Mouse (Mus musculus) embryonic facial prominence, embryonic 14.5 days (tissue): ENCODE data around the gene Myog. TPM values are rescaled to one million over a fixed set of nuclear protein-coding genes. Genes with fewer than 3 reads are reported as not detected.

Source experiments
- ATAC-seq: fragments of 200-750 bp; cut with Nextera tagmentation; 2 replicates; pipeline ENCODE4 v1.8.0; 2017; ENCODE audit warnings: low read depth, moderate number of reproducible peaks, moderate TSS enrichment
- DNase-seq: peaks from one replicate; pipeline ENCODE4 v3.0.0-alpha.2; 2015; ENCODE audit warnings: low spot score
- H3K27ac ChIP-seq: fragments of 300-500 bp; sonication (generic); replicated peaks from 2 replicates; pipeline ENCODE4 v1.5.1; 2014; ENCODE audit warnings: low read depth, mild to moderate bottlenecking, low read length, moderate library complexity
- H3K27me3 ChIP-seq: fragments of 300-500 bp; sonication (generic); replicated peaks from 2 replicates; pipeline ENCODE4 v1.6.1; 2014; ENCODE audit warnings: low read length; ENCODE audit not compliant: control insufficient read depth, insufficient read depth
- H3K36me3 ChIP-seq: fragments of 300-500 bp; sonication (generic); 2 replicates; pipeline ENCODE4 v1.6.1; 2014; ENCODE audit warnings: low read length, mixed read lengths; ENCODE audit not compliant: control insufficient read depth, insufficient read depth
- H3K4me1 ChIP-seq: fragments of 300-500 bp; sonication (generic); 2 replicates; pipeline ENCODE4 v1.6.1; 2014; ENCODE audit warnings: antibody characterized with exemption, low read length; ENCODE audit not compliant: control insufficient read depth, insufficient read depth
- H3K4me2 ChIP-seq: fragments of 300-500 bp; sonication (generic); 2 replicates; pipeline ENCODE4 v1.6.1; 2014; ENCODE audit warnings: low read depth, mild to moderate bottlenecking, low read length, moderate library complexity, mixed read lengths
- H3K4me3 ChIP-seq: fragments of 300-500 bp; sonication (generic); 2 replicates; pipeline ENCODE4 v1.5.1; 2014; ENCODE audit warnings: low read depth, mild to moderate bottlenecking, low read length
- H3K9ac ChIP-seq: fragments of 300-500 bp; sonication (generic); 2 replicates; pipeline ENCODE4 v1.6.1; 2014; ENCODE audit warnings: low read depth, mild to moderate bottlenecking, low read length, moderate library complexity, mixed read lengths
- H3K9me3 ChIP-seq: fragments of 300-500 bp; sonication (generic); 2 replicates; pipeline ENCODE4 v1.6.1; 2016; ENCODE audit warnings: low read length; ENCODE audit not compliant: control insufficient read depth
- WGBS: fragments of 180-500 bp; shearing (Covaris S2); extraction: QIAGEN DNeasy Blood & Tissue Kit; methylation state at CpG from one replicate; pipeline ENCODE4 v1.1.7; 2014; 5-methylcytosine and 5-hydroxymethylcytosine counted together
- polyA plus RNA-seq: library from polyadenylated mRNA; unstranded; fragments of >200 nt; fragmentation: Nextera tagmentation; extraction: Ambion mirVana; gene quantifications from 2 replicates; pipeline ENCODE4 v1.2.1, GENCODE M21; 2014

The Myog gene
- polyA plus RNA-seq, 1 experiment from 2014 or later, result 223 TPM

DNA sequence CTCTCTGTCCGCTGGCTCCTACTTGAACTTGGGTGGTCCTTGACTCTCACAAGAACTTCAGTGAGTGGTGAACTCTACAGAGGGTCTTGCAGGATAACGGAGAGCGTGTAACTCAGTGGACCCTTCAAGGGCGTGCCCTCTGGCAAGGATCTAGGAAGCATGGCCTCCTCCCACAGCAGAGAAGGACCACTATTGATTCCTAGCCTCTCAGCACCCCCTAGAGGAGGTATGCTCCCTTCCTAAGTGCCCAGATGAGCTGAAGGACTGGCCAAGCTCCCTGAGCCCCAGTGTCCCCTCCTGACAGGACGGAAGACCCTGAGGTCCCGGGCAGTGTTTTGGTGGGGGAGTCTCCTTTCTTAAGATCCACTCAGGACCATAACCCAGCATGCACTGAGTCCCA lies 32.8 kb downstream of the Myog start:
- DNase-seq (no peak), ATAC-seq (no peak)
- H3K27ac ChIP-seq, result no peak overlapping the region
- no peaks in the 10 kb centered on the region for H3K27me3 ChIP-seq
- H3K36me3 ChIP-seq, result no peaks in the 10 kb centered on the region
- WGBS, result 87% methylated on average over 6 of the region's 6 CpGs
- H3K4me1 ChIP-seq, result no peaks in the 10 kb centered on the region
- no peak overlapping the region for H3K4me3 ChIP-seq
- H3K9me3 ChIP-seq, result no peaks in the 10 kb centered on the region
- H3K4me2 ChIP-seq, result no peak overlapping the region
- no peak overlapping the region for H3K9ac ChIP-seq

DNA sequence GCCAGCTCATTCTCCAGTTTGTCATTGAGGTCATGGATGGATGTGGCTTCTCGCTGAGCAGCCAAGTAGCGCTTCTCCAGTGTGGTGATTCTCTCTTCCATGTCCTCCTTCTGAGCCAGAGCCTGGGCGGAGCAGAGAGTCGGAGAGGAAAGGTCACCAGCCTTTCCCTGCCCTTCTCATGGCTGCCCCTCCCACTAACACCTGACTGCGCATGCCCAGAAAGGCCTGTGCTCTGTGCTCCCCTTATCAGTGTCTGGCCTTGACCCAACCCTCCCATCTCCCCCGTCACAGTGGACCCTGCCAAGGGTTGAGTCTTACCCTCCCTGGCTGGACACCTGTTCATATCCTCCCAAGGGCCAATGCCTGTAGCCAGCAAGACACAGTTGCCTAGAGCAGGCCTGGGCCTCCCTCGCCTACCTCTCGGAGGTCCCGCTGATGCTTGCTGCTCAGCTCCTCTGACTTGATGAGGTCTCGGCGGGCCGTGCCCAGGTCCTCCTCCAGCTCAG lies 37.1 kb downstream of the Myog start:
- H3K36me3 ChIP-seq, result no peaks in the 10 kb centered on the region
- no peaks in the 10 kb centered on the region for H3K4me1 ChIP-seq
- no peak for ATAC-seq
- no peaks in the 10 kb centered on the region for H3K27me3 ChIP-seq
- no peak for DNase-seq
- H3K4me3 ChIP-seq, result no peak overlapping the region
- 91% methylated on average over 12 of the region's 12 CpGs for WGBS
- no peak overlapping the region for H3K27ac ChIP-seq
- H3K9ac ChIP-seq, result no peak overlapping the region
- no peak overlapping the region for H3K4me2 ChIP-seq
- H3K9me3 ChIP-seq, result no peaks in the 10 kb centered on the region

DNA sequence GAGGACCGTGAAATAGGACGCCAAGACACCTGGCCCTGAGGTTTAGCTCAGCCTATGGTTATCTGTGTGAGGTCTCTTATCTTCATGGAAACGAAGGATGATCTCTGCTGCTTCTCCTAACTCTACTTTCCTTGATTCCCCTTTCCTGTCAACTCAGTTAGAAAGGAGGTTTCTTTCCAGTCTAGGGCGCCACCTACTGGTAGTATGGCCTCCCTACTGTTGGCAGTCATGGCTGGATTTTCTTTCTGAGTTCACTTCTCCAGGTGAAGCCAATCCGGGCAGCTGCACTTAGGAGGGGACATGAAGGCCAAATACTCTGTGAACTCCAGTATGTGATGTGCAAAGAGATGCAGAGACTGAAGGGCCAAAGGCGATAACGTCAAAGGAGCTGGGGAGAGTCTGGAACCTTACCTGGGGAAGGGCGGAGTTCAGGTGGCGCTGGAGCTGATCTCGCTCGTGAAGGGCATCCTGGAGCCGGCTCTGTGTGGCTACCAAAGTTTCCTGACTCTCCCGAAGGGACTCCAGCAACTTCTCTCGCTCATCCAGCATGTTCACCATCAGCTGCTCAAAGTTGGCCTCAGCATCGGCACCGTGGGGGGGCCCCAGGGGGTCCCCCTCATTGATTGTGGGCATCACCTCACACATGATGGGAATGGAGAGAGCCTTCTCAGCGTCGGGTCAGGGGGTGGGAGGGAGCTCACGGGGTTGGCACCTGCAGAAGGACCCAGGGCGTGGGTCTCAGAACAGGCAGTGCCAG lies 42.3 kb downstream of the Myog start:
- peak overlapping the region; percentile 35 for H3K4me2 ChIP-seq
- 0 out of 2 replicates have a peak overlapping the region, but pooled peaks have one; percentile 25 for H3K9ac ChIP-seq
- no peaks in the 10 kb centered on the region for H3K36me3 ChIP-seq
- ATAC-seq (no peak), DNase-seq (peak; percentile 80)
- H3K4me3 ChIP-seq, result no peak overlapping the region
- 53% methylated on average over 20 of the region's 20 CpGs for WGBS
- no peaks in the 10 kb centered on the region for H3K27me3 ChIP-seq
- H3K9me3 ChIP-seq, result no peaks in the 10 kb centered on the region
- no peak overlapping the region for H3K27ac ChIP-seq
- H3K4me1 ChIP-seq, result peaks cover 15% of the 10 kb centered on the region

DNA sequence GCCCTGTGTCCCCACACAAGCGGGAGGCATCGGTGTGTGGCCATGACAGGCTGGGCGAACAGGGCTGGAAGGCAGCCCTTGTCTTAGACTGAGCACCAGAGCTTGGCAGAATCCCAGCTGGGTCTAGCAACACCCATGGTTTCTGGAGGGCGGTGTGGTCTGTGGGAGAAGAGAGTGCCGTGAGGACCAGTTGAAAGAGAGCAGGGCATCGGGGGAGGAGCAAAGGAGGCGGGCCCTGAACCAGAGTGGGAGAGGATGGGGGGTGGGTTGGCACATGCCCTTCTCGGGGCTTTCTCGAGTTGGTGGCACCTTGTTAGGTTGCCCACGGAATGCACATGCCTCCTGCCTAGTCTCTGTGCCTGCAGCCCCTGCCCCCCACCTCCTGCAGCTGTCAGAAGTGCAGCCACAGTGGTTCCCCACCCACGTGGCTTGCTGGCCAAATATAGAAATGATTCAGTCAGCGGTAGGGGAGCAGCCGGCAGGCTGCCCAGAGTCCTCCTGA lies 43.0 kb downstream of the Myog start, which contains the start of gene Ppfia4:
Gene Ppfia4, minus strand, starts transcription at position 159 of the 502 bp plus-strand sequence.
- peak within 1 kb of the TSS; percentile 35 for H3K4me2 ChIP-seq

DNA sequence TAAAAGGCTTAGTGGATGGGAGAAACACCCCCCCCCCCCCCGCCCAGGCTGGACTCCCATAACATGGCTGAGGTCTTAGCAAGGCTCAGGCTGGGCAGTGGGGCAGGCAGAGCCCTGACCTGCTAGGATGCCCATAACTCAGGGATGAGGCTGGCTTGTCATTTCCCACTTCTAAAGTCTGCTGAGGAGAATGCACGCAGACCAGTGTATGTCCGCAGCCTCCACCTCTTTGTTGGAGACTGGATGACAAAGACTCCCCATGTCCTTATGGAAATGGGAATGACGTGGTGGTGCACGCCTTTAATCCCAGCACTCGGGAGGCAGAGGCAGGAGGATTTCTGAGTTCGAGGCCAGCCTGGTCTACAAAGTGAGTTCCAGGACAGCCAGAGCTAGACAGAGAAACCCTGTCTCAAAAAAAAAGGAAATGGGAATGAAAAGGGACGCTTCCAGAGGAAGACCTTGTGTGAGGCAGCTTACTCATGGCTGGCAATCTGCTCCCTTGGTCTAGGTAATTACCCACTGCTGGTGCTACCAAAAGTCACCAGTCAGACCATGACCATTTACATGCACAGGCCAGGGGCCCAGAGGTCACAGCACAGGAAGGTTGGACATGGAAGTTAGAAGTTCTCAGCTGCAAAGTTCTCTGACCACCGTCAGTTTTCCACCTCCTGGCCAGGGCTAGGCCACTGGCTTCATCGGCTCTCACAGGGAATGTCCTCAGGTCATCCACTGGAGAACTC lies 43.8 kb downstream of the Myog start:
- Histone ChIP-seq H3K36me3 (no peaks in the 10 kb centered on the region), H3K27ac (no peak overlapping the region), H3K9me3 (no peaks in the 10 kb centered on the region), H3K4me2 (no peak overlapping the region), H3K9ac (no peak overlapping the region), H3K4me3 (no peak overlapping the region), H3K4me1 (peaks cover 15% of the 10 kb centered on the region), H3K27me3 (no peaks in the 10 kb centered on the region)
- 90% methylated on average over 9 of the region's 10 CpGs for WGBS
- ATAC-seq (no peak), DNase-seq (no peak)

More for the DNA sequence above, 43.0 kb downstream of the Myog start, which contains the start of gene Ppfia4:
- no peaks in the 10 kb centered on the region for H3K36me3 ChIP-seq
- ATAC-seq (peak; percentile 41; the same call in 1 of the 2 replicates), DNase-seq (peak; percentile 74)
- 39% methylated on average over 13 of the region's 13 CpGs for WGBS
- H3K9ac ChIP-seq, result peak within 1 kb of the TSS; percentile 25; the same call in 1 of the 2 replicates
- peaks cover 15% of the 10 kb centered on the region for H3K4me1 ChIP-seq
- peak within 1 kb of the TSS; percentile 28; the same call in 1 of the 2 replicates for H3K27ac ChIP-seq
- H3K4me3 ChIP-seq, result no peak within 1 kb of the TSS
- no peaks in the 10 kb centered on the region for H3K27me3 ChIP-seq
- no peaks in the 10 kb centered on the region for H3K9me3 ChIP-seq

DNA sequence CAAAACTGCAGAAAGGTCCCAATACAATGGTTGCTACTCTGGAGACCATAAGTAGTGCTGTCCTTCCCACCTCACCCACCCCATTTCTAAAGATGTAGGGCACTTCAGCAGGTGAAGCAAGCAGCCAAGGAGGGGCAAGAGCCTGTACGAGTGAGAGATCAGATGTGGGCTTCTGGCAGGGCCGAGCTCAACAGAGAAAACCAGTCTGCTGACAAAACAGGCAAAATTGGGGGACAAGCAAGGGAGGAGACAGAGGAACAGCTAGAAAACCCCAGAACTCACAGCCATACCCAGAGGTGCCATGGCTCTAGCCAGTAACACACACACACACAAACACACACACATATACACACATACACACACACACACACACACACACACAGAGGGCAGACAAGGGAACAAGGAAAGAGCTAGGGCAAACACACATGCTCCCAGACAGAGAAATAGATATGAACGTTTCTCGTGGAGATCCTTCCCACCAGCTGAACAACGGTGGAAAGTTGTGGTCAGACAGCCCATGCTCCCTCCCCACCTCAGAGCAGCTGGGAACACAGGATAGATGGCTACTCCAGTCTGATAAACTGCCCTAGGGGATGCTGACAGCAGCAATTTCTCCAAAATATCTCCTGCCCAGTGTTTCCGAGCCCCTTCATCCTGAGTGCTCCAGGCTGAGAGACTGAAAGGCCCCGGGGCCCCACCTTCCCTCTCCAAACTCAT lies 44.5 kb downstream of the Myog start:
- no peak for ATAC-seq
- 51% methylated on average over 7 of the region's 7 CpGs for WGBS

DNA sequence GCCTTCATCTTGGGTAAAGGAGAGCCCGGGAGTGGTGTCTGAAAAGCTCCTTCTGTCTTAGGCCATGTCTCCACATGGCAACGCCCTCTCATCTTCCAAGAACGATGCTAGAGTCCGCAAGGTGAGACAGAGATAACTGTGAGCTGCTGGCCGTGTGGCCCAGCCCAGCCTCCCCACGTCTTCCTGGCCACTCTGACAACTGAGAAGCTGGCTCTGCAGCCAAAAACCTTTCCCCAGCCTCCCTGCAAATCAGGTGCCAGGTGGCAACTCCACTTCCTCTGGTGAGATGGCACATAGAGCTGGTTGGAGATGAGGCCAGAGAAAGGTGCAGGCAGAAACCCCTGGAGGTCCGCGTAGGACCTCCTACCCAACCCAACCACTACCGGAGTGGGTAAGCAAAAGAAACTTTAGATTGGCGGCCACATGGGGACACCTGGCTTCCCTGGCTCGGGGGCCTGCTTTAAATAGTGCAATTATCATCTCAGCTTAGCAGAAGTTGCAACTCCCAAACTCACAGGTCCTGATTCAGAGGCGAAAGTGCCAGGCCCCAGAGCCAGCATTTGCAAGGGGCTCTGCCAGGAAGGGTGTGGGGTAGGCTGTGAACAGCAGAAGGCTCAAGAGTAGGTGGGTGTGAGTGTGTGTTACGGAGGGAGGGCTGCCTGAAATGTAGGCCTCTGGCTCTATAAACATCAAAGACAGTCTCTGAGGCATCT lies 45.6 kb downstream of the Myog start:
- no peak overlapping the region for H3K27ac ChIP-seq
- peaks cover 15% of the 10 kb centered on the region for H3K4me1 ChIP-seq
- ATAC-seq, result no peak
- no peak overlapping the region for H3K4me2 ChIP-seq
- H3K9me3 ChIP-seq, result no peaks in the 10 kb centered on the region
- no peak overlapping the region for H3K4me3 ChIP-seq
- DNase-seq, result no peak
- 57% methylated on average over 11 of the region's 13 CpGs for WGBS
- H3K36me3 ChIP-seq, result no peaks in the 10 kb centered on the region
- H3K9ac ChIP-seq, result no peak overlapping the region
- no peaks in the 10 kb centered on the region for H3K27me3 ChIP-seq

More for the DNA sequence above, 44.5 kb downstream of the Myog start:
- no peak for DNase-seq
- Histone ChIP-seq H3K4me3 (no peak overlapping the region), H3K4me1 (peaks cover 15% of the 10 kb centered on the region), H3K36me3 (no peaks in the 10 kb centered on the region), H3K4me2 (no peak overlapping the region), H3K9me3 (no peaks in the 10 kb centered on the region), H3K9ac (no peak overlapping the region), H3K27ac (no peak overlapping the region), H3K27me3 (no peaks in the 10 kb centered on the region)
